Mouse (Mus musculus) megakaryocyte, embryonic 14.5 days (primary cell): ENCODE measurements around the gene Nr2f1.

ENCODE experiments used
- FLI1 ChIP-seq: IDR thresholded peaks from 2 replicates; pipeline ENCODE4 v1.6.1; 2012; ENCODE audit warnings: low read length, inconsistent platforms, mixed read lengths
- GATA1 ChIP-seq: IDR thresholded peaks from 3 replicates; pipeline ENCODE4 v1.6.1; 2012; ENCODE audit warnings: mixed read lengths, low read length, inconsistent platforms, borderline replicate concordance

DNA sequence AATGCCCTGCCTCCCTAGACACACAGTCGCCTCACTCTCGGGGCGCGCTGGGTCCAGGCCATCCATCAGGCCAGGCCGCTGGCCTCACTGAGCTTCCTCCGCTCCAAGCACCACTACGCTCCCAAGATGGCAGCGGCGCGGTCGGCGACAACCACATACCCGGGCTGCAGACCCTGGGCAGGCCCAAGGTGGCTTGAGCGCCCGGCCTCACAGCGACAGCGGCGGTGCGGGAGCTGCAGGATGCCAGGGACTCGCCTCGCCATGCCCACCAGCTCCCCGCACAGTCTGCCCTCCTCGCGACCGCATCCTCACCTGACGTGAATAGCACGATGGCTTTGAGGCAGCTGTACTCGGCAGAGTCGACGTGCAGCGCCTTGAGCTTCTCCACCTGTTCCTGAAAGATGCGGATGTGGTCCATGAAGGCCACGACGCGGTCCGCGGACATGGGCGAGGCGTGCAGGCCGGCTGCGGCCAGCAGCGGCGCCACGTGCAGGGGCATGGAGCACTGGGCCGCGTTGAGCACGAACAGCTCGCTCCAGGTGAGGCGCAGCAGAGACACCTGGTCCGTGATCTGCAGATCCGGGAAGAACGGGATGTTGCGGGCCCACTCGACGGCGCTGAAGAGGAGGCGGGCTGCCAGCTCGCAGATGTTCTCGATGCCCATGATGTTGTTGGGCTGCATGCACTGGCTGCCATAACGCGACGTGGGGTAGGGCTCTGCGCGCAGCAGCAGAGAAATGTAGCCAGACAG, 4.5 kb downstream of the Nr2f1 start:
- TF ChIP-seq GATA1 (no peak), FLI1 (no peak)
